Mouse (Mus musculus) heart, adult 2 months (tissue): ENCODE data around the gene Tcp11l2.

Experiments used
- CTCF ChIP-seq: fragments of 200-600 bp; IDR thresholded peaks from 2 replicates; pipeline ENCODE4 v1.8.1; 2022; ENCODE audit warnings: antibody characterized with exemption, mild to moderate bottlenecking, moderate library complexity
- EP300 ChIP-seq: fragments of 200-500 bp; IDR thresholded peaks from 2 replicates; pipeline ENCODE4 v1.6.1; 2011; ENCODE audit warnings: low read depth, low read length, control low read depth; ENCODE audit not compliant: insufficient read depth
- POLR2A ChIP-seq: fragments of 200-500 bp; IDR thresholded peaks from 2 replicates; pipeline ENCODE4 v1.6.1; 2011; ENCODE audit warnings: mild to moderate bottlenecking, low read depth, low read length, control low read depth; ENCODE audit not compliant: insufficient read depth

GRCm38 (mm10) chr10:84611664-84612063 is 35.2 kb downstream of the Tcp11l2 start:
- TF ChIP-seq CTCF: no peak
- TF ChIP-seq POLR2A: no peak
- TF ChIP-seq EP300: no peak
